ENCODE assay signal across 8 mouse cellular contexts in genomic region chr2:143916229-143916628, GRCm38 (mm10). TPM values are rescaled to one million over a fixed set of nuclear protein-coding genes. Genes with fewer than 3 reads are reported as not detected.
DNase-seq lines count a peak whose midpoint lies in the region; ATAC-seq and TF ChIP-seq lines count a peak whose summit lies in the region.

No protein-coding gene starts in this region.

- no peak for ATAC-seq in CD4-positive, CD25-positive, alpha-beta regulatory T cell, adult 4 months
- no peak for ATAC-seq in kidney, embryonic 15.5 days (replicated peaks; ENCODE audit: low FRiP score)
- peak; percentile 46 for ATAC-seq in liver, postnatal 0 days

- TF ChIP-seq POLR2A in ES-Bruce4 (IDR thresholded peaks at IDR 0.05; ENCODE audit: insufficient read depth, low read length): no peak
- no peak; the same call in 1 of the 2 replicates for TF ChIP-seq POLR2A in embryonic fibroblast, embryonic 13.5 days (IDR thresholded peaks at IDR 0.05; ENCODE audit: low read depth, low read length)

- no peak for TF ChIP-seq EP300 in ES-Bruce4 (IDR thresholded peaks at IDR 0.05; ENCODE audit: insufficient read depth, low read depth, low read length)
- peak; percentile 98 for TF ChIP-seq EP300 in liver, postnatal 0 days (IDR thresholded peaks at IDR 0.05; ENCODE audit: low read depth)

- peak overlapping the region; percentile 30; the same call in 1 of the 2 replicates for H3K27ac ChIP-seq in ES-Bruce4 (ENCODE audit: insufficient read depth, low read length)
- peak overlapping the region; percentile 95 for H3K27ac ChIP-seq in embryonic fibroblast, embryonic 13.5 days (ENCODE audit: insufficient read depth, low read length)
- peak overlapping the region; percentile 99 for H3K27ac ChIP-seq in kidney, embryonic 15.5 days
- peak overlapping the region; percentile 98 for H3K27ac ChIP-seq in liver, postnatal 0 days (ENCODE audit: low read depth)

- WGBS in kidney, embryonic 15.5 days: 7% methylated on average over 5 of the region's 5 CpGs
- 6% methylated on average over 5 of the region's 5 CpGs for WGBS in liver, postnatal 0 days (ENCODE audit: insufficient replicate concordance)

- H3K4me2 ChIP-seq in kidney, embryonic 15.5 days: peak overlapping the region; percentile 73
- peak overlapping the region; percentile 96 for H3K4me2 ChIP-seq in liver, postnatal 0 days (ENCODE audit: low read depth, low read length)

- peaks cover 2% of the 10 kb centered on the region for H3K4me1 ChIP-seq in ES-Bruce4 (ENCODE audit: control insufficient read depth, insufficient read depth, low read length)
- H3K4me1 ChIP-seq in embryonic fibroblast, embryonic 13.5 days (ENCODE audit: control insufficient read depth, insufficient read depth, low read length): peaks cover 6% of the 10 kb centered on the region; the same call in 1 of the 2 replicates
- peaks cover 35% of the 10 kb centered on the region for H3K4me1 ChIP-seq in kidney, embryonic 15.5 days
- peaks cover 22% of the 10 kb centered on the region for H3K4me1 ChIP-seq in liver, postnatal 0 days (ENCODE audit: insufficient read depth)

- no peak for TF ChIP-seq CTCF in ES-Bruce4 (IDR thresholded peaks at IDR 0.05; ENCODE audit: low read depth, low read length)
- TF ChIP-seq CTCF in embryonic fibroblast, embryonic 13.5 days (IDR thresholded peaks at IDR 0.05; ENCODE audit: borderline replicate concordance, insufficient read depth, low read length): no peak
- TF ChIP-seq CTCF in liver, postnatal 0 days (IDR thresholded peaks at IDR 0.05; ENCODE audit: low read depth): no peak

- peak; percentile 13 for DNase-seq in CD4-positive, CD25-positive, alpha-beta regulatory T cell, adult 2 months (ENCODE audit: low read depth, low spot score)
- DNase-seq in liver, postnatal 0 days: peak; percentile 63
- DNase-seq in right cerebral cortex, postnatal 36 days (ENCODE audit: low spot score in 2 of 2): peak; percentile 12 to 22
- DNase-seq in thymus, postnatal 14 days: no peak

- peak overlapping the region; percentile 99 for H3K9ac ChIP-seq in ES-Bruce4 (ENCODE audit: low read depth, poor library complexity, severe bottlenecking)
- peak overlapping the region; percentile 86 for H3K9ac ChIP-seq in kidney, embryonic 15.5 days
- H3K9ac ChIP-seq in liver, postnatal 0 days (replicated peaks): peak overlapping the region; percentile 90

- no peaks in the 10 kb centered on the region for H3K36me3 ChIP-seq in ES-Bruce4 (ENCODE audit: control insufficient read depth, insufficient read depth, low read length, poor library complexity, severe bottlenecking)
- H3K36me3 ChIP-seq in kidney, embryonic 15.5 days: no peaks in the 10 kb centered on the region
- H3K36me3 ChIP-seq in liver, postnatal 0 days (replicated peaks; ENCODE audit: insufficient read depth, low read length): no peaks in the 10 kb centered on the region

- H3K27me3 ChIP-seq in ES-Bruce4 (ENCODE audit: control insufficient read depth, insufficient read depth, low read length, poor library complexity, severe bottlenecking): no peaks in the 10 kb centered on the region
- no peaks in the 10 kb centered on the region for H3K27me3 ChIP-seq in kidney, embryonic 15.5 days
- H3K27me3 ChIP-seq in liver, postnatal 0 days (ENCODE audit: insufficient read depth, low read length): no peaks in the 10 kb centered on the region

- H3K4me3 ChIP-seq in ES-Bruce4 (ENCODE audit: low read depth, low read length): peak overlapping the region; percentile 72
- H3K4me3 ChIP-seq in embryonic fibroblast, embryonic 13.5 days (ENCODE audit: insufficient read depth, low read length): peak overlapping the region; percentile 93
- peak overlapping the region; percentile 84 for H3K4me3 ChIP-seq in kidney, embryonic 15.5 days (replicated peaks)
- H3K4me3 ChIP-seq in liver, postnatal 0 days (ENCODE audit: low read depth, low read length): peak overlapping the region; percentile 86

- no peaks in the 10 kb centered on the region for H3K9me3 ChIP-seq in ES-Bruce4 (replicated peaks; ENCODE audit: control insufficient read depth, insufficient read depth, low read length, poor library complexity, severe bottlenecking)
- H3K9me3 ChIP-seq in kidney, embryonic 15.5 days (replicated peaks): no peaks in the 10 kb centered on the region
- H3K9me3 ChIP-seq in liver, postnatal 0 days (ENCODE audit: low read length): no peaks in the 10 kb centered on the region

RNA-seq across cellular contexts. Expression of gene Dstn, which starts 1.1 kb away (rescaled TPM):
- 10 to 100 TPM; 26.4 to 27.2 TPM for polyA plus RNA-seq in CD4-positive, CD25-positive, alpha-beta regulatory T cell, adult 4 months (2017; shearing (Covaris generic))
- 752 and 769 TPM in 2 replicates for polyA plus RNA-seq in ES-Bruce4 (2011; ENCODE audit: insufficient read depth, insufficient read length, low read depth, missing spikeins)
- 875 and 1,137 TPM in 2 replicates for polyA plus RNA-seq in embryonic fibroblast, embryonic 13.5 days (2011; ENCODE audit: insufficient read length, low read depth, missing spikeins)
- polyA plus RNA-seq in kidney, embryonic 15.5 days (2015; fragmentation: Nextera tagmentation; extraction: Ambion mirVana): 387 and 407 TPM in 2 replicates
- polyA plus RNA-seq in liver, postnatal 0 days (2015; fragmentation: Nextera tagmentation; extraction: Ambion mirVana): 155 and 160 TPM in 2 replicates

RNA-seq across cellular contexts. Expression of gene Bfsp1, which starts 53.3 kb away (rescaled TPM):
- polyA plus RNA-seq in CD4-positive, CD25-positive, alpha-beta regulatory T cell, adult 4 months (2017; shearing (Covaris generic)): not detected
- 0.58 and 0.93 TPM in 2 replicates for polyA plus RNA-seq in ES-Bruce4 (2011; ENCODE audit: insufficient read depth, insufficient read length, low read depth, missing spikeins)
- 0.47 and 0.89 TPM in 2 replicates for polyA plus RNA-seq in embryonic fibroblast, embryonic 13.5 days (2011; ENCODE audit: insufficient read length, low read depth, missing spikeins)
- 1.3 and 1.5 TPM in 2 replicates for polyA plus RNA-seq in kidney, embryonic 15.5 days (2015; fragmentation: Nextera tagmentation; extraction: Ambion mirVana)
- 0.12 and 0.17 TPM in 2 replicates for polyA plus RNA-seq in liver, postnatal 0 days (2015; fragmentation: Nextera tagmentation; extraction: Ambion mirVana)

Comparison
In these comparisons a context has a peak if more than half of its experiments do, and no peak if none do; other contexts are left out.
1. H3K27ac ChIP-seq: peak in every context shown above with its lines; median percentile 99 in kidney, embryonic 15.5 days; 98 in liver, postnatal 0 days; 95 in embryonic fibroblast, embryonic 13.5 days; 30 in ES-Bruce4.